In genomic region chr3:145989576-145990081, GRCm38 (mm10) we compare ENCODE assay signal across 8 mouse cellular contexts. TPM values are rescaled to one million over a fixed set of nuclear protein-coding genes. Genes with fewer than 3 reads are reported as not detected.
A peak's percentile ranks its signal among the peaks of the same experiment; 100 is the strongest.
DNase-seq lines count a peak whose midpoint lies in the region; ATAC-seq and TF ChIP-seq lines count a peak whose summit lies in the region.

No protein-coding gene starts in this region.

- WGBS in kidney, postnatal 0 days = 7% methylated on average over 11 of the region's 11 CpGs
- WGBS in hindbrain, embryonic 16.5 days = 12% methylated on average over 11 of the region's 11 CpGs
- 6% methylated on average over 11 of the region's 11 CpGs for WGBS in neural tube, embryonic 12.5 days

- TF ChIP-seq POLR2A in cortical plate, adult 2 months (IDR thresholded peaks at IDR 0.05; ENCODE audit: extremely low read depth, insufficient read depth, low read length) = no peak

- TF ChIP-seq CTCF in kidney, postnatal 0 days (IDR thresholded peaks at IDR 0.05; ENCODE audit: low read depth) = peak; percentile 35; the same call in 1 of the 2 replicates
- TF ChIP-seq CTCF in cortical plate, adult 2 months (IDR thresholded peaks at IDR 0.05; ENCODE audit: extremely low read depth, insufficient read depth, low read length) = no peak

- no peaks in the 10 kb centered on the region for H3K9me3 ChIP-seq in kidney, postnatal 0 days (replicated peaks; ENCODE audit: low read length)
- no peaks in the 10 kb centered on the region for H3K9me3 ChIP-seq in hindbrain, embryonic 16.5 days (ENCODE audit: control insufficient read depth, low read length)
- no peaks in the 10 kb centered on the region for H3K9me3 ChIP-seq in neural tube, embryonic 12.5 days

- H3K4me3 ChIP-seq in kidney, postnatal 0 days (replicated peaks; ENCODE audit: low read depth, low read length) = peak overlapping the region; percentile 67
- H3K4me3 ChIP-seq in cortical plate, adult 2 months (ENCODE audit: insufficient read depth, low read length) = peak overlapping the region; percentile 29
- H3K4me3 ChIP-seq in hindbrain, embryonic 16.5 days (ENCODE audit: low read length) = peak overlapping the region; percentile 49
- peak overlapping the region; percentile 71 for H3K4me3 ChIP-seq in neural tube, embryonic 12.5 days

- H3K4me2 ChIP-seq in kidney, postnatal 0 days (ENCODE audit: low read length) = peak overlapping the region; percentile 94
- peak overlapping the region; percentile 75 for H3K4me2 ChIP-seq in hindbrain, embryonic 16.5 days (ENCODE audit: low read length)
- peak overlapping the region; percentile 93 for H3K4me2 ChIP-seq in neural tube, embryonic 12.5 days (replicated peaks)

- H3K4me1 ChIP-seq in kidney, postnatal 0 days (replicated peaks; ENCODE audit: insufficient read depth, low read length) = peaks cover 13% of the 10 kb centered on the region
- H3K4me1 ChIP-seq in cortical plate, adult 2 months (ENCODE audit: control insufficient read depth, insufficient read depth, low read length) = no peaks in the 10 kb centered on the region
- H3K4me1 ChIP-seq in hindbrain, embryonic 16.5 days (ENCODE audit: control insufficient read depth, insufficient read depth, low read depth, low read length) = peaks cover 12% of the 10 kb centered on the region; the same call in 1 of the 2 replicates
- H3K4me1 ChIP-seq in neural tube, embryonic 12.5 days = peaks cover 12% of the 10 kb centered on the region

- no peak for ATAC-seq in kidney, postnatal 0 days (replicated peaks; ENCODE audit: low FRiP score, low read depth)
- no peak for ATAC-seq in hindbrain, embryonic 16.5 days
- ATAC-seq in neural tube, embryonic 12.5 days (ENCODE audit: low FRiP score, low read depth) = no peak

- peak overlapping the region; percentile 5; the same call in 1 of the 2 replicates for H3K27ac ChIP-seq in kidney, postnatal 0 days
- no peak overlapping the region for H3K27ac ChIP-seq in cortical plate, adult 2 months (ENCODE audit: insufficient read depth, low read length)
- no peak overlapping the region for H3K27ac ChIP-seq in hindbrain, embryonic 16.5 days (ENCODE audit: low read depth, low read length)
- H3K27ac ChIP-seq in neural tube, embryonic 12.5 days = no peak overlapping the region

- DNase-seq in kidney, postnatal 0 days (ENCODE audit: low spot score) = peak; percentile 47
- no peak for DNase-seq in kidney, adult 11 months
- no peak for DNase-seq in urinary bladder, postnatal 10 days (ENCODE audit: low spot score)
- DNase-seq in frontal cortex, postnatal 10 days (ENCODE audit: low spot score in 2 of 2) = no peak
- no peak for DNase-seq in kidney, postnatal 4 days

- no peaks in the 10 kb centered on the region for H3K27me3 ChIP-seq in kidney, postnatal 0 days (ENCODE audit: insufficient read depth, low read length)
- peaks cover 8% of the 10 kb centered on the region for H3K27me3 ChIP-seq in hindbrain, embryonic 16.5 days (replicated peaks; ENCODE audit: control insufficient read depth, insufficient read depth, low read length)
- H3K27me3 ChIP-seq in neural tube, embryonic 12.5 days (replicated peaks) = peaks cover 32% of the 10 kb centered on the region

- peak overlapping the region; percentile 90; the same call in 1 of the 2 replicates for H3K9ac ChIP-seq in kidney, postnatal 0 days (ENCODE audit: low read depth, low read length)
- no peak overlapping the region for H3K9ac ChIP-seq in hindbrain, embryonic 16.5 days (ENCODE audit: low read depth, low read length)
- H3K9ac ChIP-seq in neural tube, embryonic 12.5 days = no peak overlapping the region

- no peaks in the 10 kb centered on the region for H3K36me3 ChIP-seq in kidney, postnatal 0 days (ENCODE audit: insufficient read depth, low read length)
- H3K36me3 ChIP-seq in hindbrain, embryonic 16.5 days (ENCODE audit: control insufficient read depth, insufficient read depth, low read length) = no peaks in the 10 kb centered on the region
- no peaks in the 10 kb centered on the region for H3K36me3 ChIP-seq in neural tube, embryonic 12.5 days

RNA-seq across cellular contexts. Expression of gene Syde2, which starts 2.0 kb away (rescaled TPM):
- polyA plus RNA-seq in kidney, postnatal 0 days (2015; fragmentation: Nextera tagmentation; extraction: Ambion mirVana) = 1.8 and 1.9 TPM in 2 replicates
- 1.9 and 2.0 TPM in 2 replicates for polyA plus RNA-seq in cortical plate, adult 2 months (2012; rRNA removed)
- polyA plus RNA-seq in hindbrain, embryonic 16.5 days (2015; fragmentation: Nextera tagmentation; extraction: Ambion mirVana) = 0.28 and 0.56 TPM in 2 replicates
- 0.76 and 0.84 TPM in 2 replicates for polyA plus RNA-seq in neural tube, embryonic 12.5 days (2016; fragmentation: Nextera tagmentation; extraction: Ambion mirVana)

RNA-seq across cellular contexts. Expression of gene 2410004B18Rik, which starts 51.8 kb away (rescaled TPM):
- 43.1 and 48.2 TPM in 2 replicates for polyA plus RNA-seq in kidney, postnatal 0 days (2015; fragmentation: Nextera tagmentation; extraction: Ambion mirVana)
- polyA plus RNA-seq in cortical plate, adult 2 months (2012; rRNA removed) = 34.6 and 38.2 TPM in 2 replicates
- 74.9 and 88.9 TPM in 2 replicates for polyA plus RNA-seq in hindbrain, embryonic 16.5 days (2015; fragmentation: Nextera tagmentation; extraction: Ambion mirVana)
- polyA plus RNA-seq in neural tube, embryonic 12.5 days (2016; fragmentation: Nextera tagmentation; extraction: Ambion mirVana) = 64.7 and 68.2 TPM in 2 replicates
